Mouse (Mus musculus) forebrain, postnatal 0 days (tissue): Measurements from ENCODE around the gene Eva1b. TPM values are rescaled to one million over a fixed set of nuclear protein-coding genes. Genes with fewer than 3 reads are reported as not detected.

ENCODE experiments used
- ATAC-seq: fragments of 200-750 bp; cut with Nextera tagmentation; 2 replicates; pipeline ENCODE4 v1.8.0; 2017; ENCODE audit warnings: mild to moderate bottlenecking, moderate library complexity
- DNase-seq: peaks from one replicate; pipeline ENCODE4 v3.0.0-alpha.2; 2015
- H3K27ac ChIP-seq: fragments of 300-500 bp; sonication (generic); 2 replicates; pipeline ENCODE4 v1.5.1; 2014; ENCODE audit warnings: low read depth, mild to moderate bottlenecking, antibody characterized with exemption, low read length, moderate library complexity, mixed read lengths
- H3K27me3 ChIP-seq: fragments of 300-500 bp; sonication (generic); 2 replicates; pipeline ENCODE4 v1.6.1; 2014; ENCODE audit warnings: mild to moderate bottlenecking, low read length, mixed read lengths; ENCODE audit not compliant: insufficient read depth
- H3K36me3 ChIP-seq: fragments of 300-500 bp; sonication (generic); 2 replicates; pipeline ENCODE4 v1.6.1; 2014; ENCODE audit warnings: mild to moderate bottlenecking, moderate library complexity; ENCODE audit not compliant: insufficient read depth
- H3K4me1 ChIP-seq: fragments of 300-500 bp; sonication (generic); 2 replicates; pipeline ENCODE4 v1.6.1; 2014; ENCODE audit warnings: antibody characterized with exemption; ENCODE audit not compliant: insufficient read depth
- H3K4me2 ChIP-seq: fragments of 300-500 bp; sonication (generic); 2 replicates; pipeline ENCODE4 v1.6.1; 2014; ENCODE audit warnings: low read depth, mild to moderate bottlenecking, moderate library complexity
- H3K4me3 ChIP-seq: fragments of 300-500 bp; sonication (generic); 2 replicates; pipeline ENCODE4 v1.5.1; 2014; ENCODE audit warnings: low read depth, low read length, mixed read lengths
- H3K9ac ChIP-seq: fragments of 300-500 bp; sonication (generic); 2 replicates; pipeline ENCODE4 v1.6.1; 2014; ENCODE audit warnings: mild to moderate bottlenecking
- H3K9me3 ChIP-seq: fragments of 300-500 bp; sonication (generic); 2 replicates; pipeline ENCODE4 v1.6.1; 2016; ENCODE audit warnings: low read length
- CTCF ChIP-seq: sonication (generic); IDR thresholded peaks from 2 replicates; pipeline ENCODE4 v1.5.1; 2016; ENCODE audit warnings: antibody characterized with exemption, control low read depth, low read depth
- WGBS: fragments of 180-500 bp; shearing (Covaris S2); extraction: QIAGEN DNeasy Blood & Tissue Kit; methylation state at CpG from one replicate; pipeline ENCODE4 v1.1.7; 2014; 5-methylcytosine and 5-hydroxymethylcytosine counted together
- polyA plus RNA-seq: library from polyadenylated mRNA; unstranded; fragments of >200 nt; fragmentation: Nextera tagmentation; extraction: Ambion mirVana; gene quantifications from 2 replicates; pipeline ENCODE4 v1.2.1, GENCODE M21; 2015
- total RNA-seq: library from RNA; depleted of rRNA; stranded (reverse); fragments of >200 nt; gene quantifications from 2 replicates; pipeline ENCODE4 v1.2.3, GENCODE M21; 2014; rRNA removed

The Eva1b gene
- total and polyA plus RNA-seq, 2 experiments from 2014 or later, result 10.6 to 12.9 TPM

DNA sequence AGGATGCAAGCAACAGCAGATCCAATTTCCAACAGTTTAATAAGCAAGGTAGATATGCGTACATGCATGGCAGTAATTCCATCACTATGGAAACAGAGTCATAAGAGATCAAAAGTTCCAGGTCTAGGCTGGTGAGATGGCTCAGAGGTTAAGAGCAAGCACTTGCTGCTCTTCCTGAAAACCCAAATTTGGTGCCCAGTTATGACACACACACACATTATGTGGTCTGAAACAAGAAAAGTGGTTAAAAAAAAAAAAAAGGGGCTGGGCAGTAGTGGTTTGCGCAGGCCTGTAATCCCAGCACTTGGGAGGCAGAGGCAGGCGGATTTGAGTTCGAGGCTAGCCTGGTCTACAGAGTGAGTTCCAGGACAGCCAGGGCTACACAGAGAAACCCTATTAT, 47.4 kb downstream of the Eva1b start:
- peaks cover 9% of the 10 kb centered on the region; the same call in 1 of the 2 replicates for H3K36me3 ChIP-seq
- DNase-seq (no peak), ATAC-seq (no peak)
- TF ChIP-seq CTCF, result no peak
- no peak overlapping the region for H3K4me2 ChIP-seq
- H3K9ac ChIP-seq, result no peak overlapping the region
- no peaks in the 10 kb centered on the region for H3K27me3 ChIP-seq
- H3K4me3 ChIP-seq, result no peak overlapping the region
- H3K4me1 ChIP-seq, result no peaks in the 10 kb centered on the region
- 94% methylated on average over 4 of the region's 4 CpGs for WGBS
- no peak overlapping the region for H3K27ac ChIP-seq
- no peaks in the 10 kb centered on the region for H3K9me3 ChIP-seq

DNA sequence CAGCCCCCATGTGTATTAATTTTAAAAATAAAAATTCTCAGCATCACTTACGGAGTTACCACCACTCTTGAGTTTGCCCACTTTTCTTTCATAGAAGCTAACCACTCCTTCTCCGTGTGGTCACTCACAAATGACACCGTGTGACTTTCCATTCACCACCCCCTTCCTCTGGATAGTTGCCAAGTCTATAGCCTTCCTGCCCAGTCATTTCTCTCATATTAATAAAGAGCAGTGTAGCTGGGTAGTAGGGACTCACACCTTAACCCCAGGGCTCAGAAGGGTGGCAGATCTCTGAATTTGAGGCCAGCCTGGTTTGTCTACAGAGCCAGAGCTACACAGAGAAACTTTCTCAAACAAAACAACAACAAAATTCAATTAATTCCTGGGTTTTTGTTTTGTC, 49.9 kb downstream of the Eva1b start:
- Histone ChIP-seq H3K4me2 (no peak overlapping the region), H3K27me3 (no peaks in the 10 kb centered on the region), H3K27ac (no peak overlapping the region), H3K4me3 (no peak overlapping the region), H3K4me1 (peaks cover 15% of the 10 kb centered on the region), H3K36me3 (peaks cover 9% of the 10 kb centered on the region; the same call in 1 of the 2 replicates), H3K9me3 (no peaks in the 10 kb centered on the region), H3K9ac (no peak overlapping the region)
- WGBS, result 77% methylated on average over 3 of the region's 3 CpGs
- TF ChIP-seq CTCF, result no peak
- DNase-seq (no peak), ATAC-seq (no peak)

Other genes starting within 250 kb of the Eva1b start
- 0.43 and 1.3 TPM in 2 replicates for gene Csf3r, start 123.2 kb upstream of the Eva1b start, total RNA-seq
- gene Csf3r, start 123.2 kb upstream of the Eva1b start, polyA plus RNA-seq, result 0.38 and 0.77 TPM in 2 replicates
- gene Mrps15, start 100.8 kb upstream of the Eva1b start, total RNA-seq, result 52.1 and 58.2 TPM in 2 replicates
- 116 and 120 TPM in 2 replicates for gene Mrps15, start 100.8 kb upstream of the Eva1b start, polyA plus RNA-seq
- 30.8 and 32.8 TPM in 2 replicates for gene Oscp1, start 89.2 kb upstream of the Eva1b start, total RNA-seq
- gene Oscp1, start 89.2 kb upstream of the Eva1b start, polyA plus RNA-seq, result 37.4 and 43.7 TPM in 2 replicates
- gene Lsm10, start 51.1 kb upstream of the Eva1b start, total RNA-seq, result 36.1 and 37.1 TPM in 2 replicates
- gene Lsm10, start 51.1 kb upstream of the Eva1b start, polyA plus RNA-seq, result 54.5 and 59.5 TPM in 2 replicates
- gene Stk40, start 43.8 kb upstream of the Eva1b start, total RNA-seq, result 11.7 and 19.6 TPM in 2 replicates
- 13.3 and 14.9 TPM in 2 replicates for gene Stk40, start 43.8 kb upstream of the Eva1b start, polyA plus RNA-seq
- gene Sh3d21, start 15.7 kb downstream of the Eva1b start, total RNA-seq, result 1.0 and 2.1 TPM in 2 replicates
- 1.4 and 1.7 TPM in 2 replicates for gene Sh3d21, start 15.7 kb downstream of the Eva1b start, polyA plus RNA-seq
- 113 and 165 TPM in 2 replicates for gene Thrap3, start 55.0 kb downstream of the Eva1b start, total RNA-seq
- 92.4 and 111 TPM in 2 replicates for gene Thrap3, start 55.0 kb downstream of the Eva1b start, polyA plus RNA-seq
- gene Map7d1, start 108.6 kb downstream of the Eva1b start, total RNA-seq, result 105 and 115 TPM in 2 replicates
- 63.6 and 71.1 TPM in 2 replicates for gene Map7d1, start 108.6 kb downstream of the Eva1b start, polyA plus RNA-seq
- 143 TPM in 2 replicates for gene Trappc3, start 114.6 kb downstream of the Eva1b start, total RNA-seq
- 199 and 202 TPM in 2 replicates for gene Trappc3, start 114.6 kb downstream of the Eva1b start, polyA plus RNA-seq
- gene Col8a2, start 139.0 kb downstream of the Eva1b start, total RNA-seq, result 6.5 and 11.6 TPM in 2 replicates
- gene Col8a2, start 139.0 kb downstream of the Eva1b start, polyA plus RNA-seq, result 2.5 and 3.0 TPM in 2 replicates
- gene Adprhl2, start 174.0 kb downstream of the Eva1b start, total RNA-seq, result 72.1 and 74.8 TPM in 2 replicates
- gene Adprhl2, start 174.0 kb downstream of the Eva1b start, polyA plus RNA-seq, result 77.8 and 83.3 TPM in 2 replicates
- 2.1 and 3.4 TPM in 2 replicates for gene Tekt2, start 177.9 kb downstream of the Eva1b start, total RNA-seq
- gene Tekt2, start 177.9 kb downstream of the Eva1b start, polyA plus RNA-seq, result 9.7 and 16.3 TPM in 2 replicates